In genomic region chr11:120261416-120262355, GRCm38 (mm10) we compare ENCODE assay signal across 8 mouse cellular contexts. TPM values are rescaled to one million over a fixed set of nuclear protein-coding genes. Genes with fewer than 3 reads are reported as not detected.
DNase-seq lines count a peak whose midpoint lies in the region; ATAC-seq and TF ChIP-seq lines count a peak whose summit lies in the region.

No protein-coding gene starts in this region.

- peak; percentile 49 for ATAC-seq in embryonic facial prominence, embryonic 11.5 days (replicated peaks; ENCODE audit: insufficient number of reproducible peaks, low FRiP score, low TSS enrichment, low read depth)
- ATAC-seq in granulocyte monocyte progenitor cell, adult 5-6 weeks (replicated peaks; ENCODE audit: poor library complexity, severe bottlenecking): peak; percentile 43
- ATAC-seq in intestine, postnatal 0 days: peak; percentile 60

- no peak overlapping the region for H3K4me3 ChIP-seq in embryonic facial prominence, embryonic 11.5 days (ENCODE audit: low read depth, low read length)
- no peak overlapping the region for H3K4me3 ChIP-seq in intestine, postnatal 0 days (ENCODE audit: low read depth, low read length)

- peaks cover 35% of the 10 kb centered on the region for H3K4me1 ChIP-seq in embryonic facial prominence, embryonic 11.5 days (ENCODE audit: control insufficient read depth, insufficient read depth, low read length)
- peaks cover 9% of the 10 kb centered on the region; the same call in 1 of the 2 replicates for H3K4me1 ChIP-seq in intestine, postnatal 0 days (replicated peaks; ENCODE audit: control insufficient read depth, insufficient read depth, low read length)

- peak; percentile 91 for DNase-seq in adrenal gland, adult 8-10 months
- peak; percentile 33 for DNase-seq in embryonic facial prominence, embryonic 11.5 days (ENCODE audit: low spot score)
- DNase-seq in left cerebral cortex, postnatal 14 days (ENCODE audit: low spot score in 2 of 2): peak; percentile 93 to 95
- peak; percentile 23 for DNase-seq in mesoderm, embryonic 11.5 days (ENCODE audit: low read depth, low spot score)
- DNase-seq in spleen, adult 18-20 months: peak; percentile 32 to 45
- DNase-seq in c-Kit-positive CD71-positive TER-119-positive erythroid progenitor cells, embryonic 14.5 days (ENCODE audit: low spot score): no peak

- H3K9me3 ChIP-seq in embryonic facial prominence, embryonic 11.5 days (replicated peaks; ENCODE audit: control insufficient read depth, low read length): no peaks in the 10 kb centered on the region
- no peaks in the 10 kb centered on the region for H3K9me3 ChIP-seq in intestine, postnatal 0 days (ENCODE audit: control insufficient read depth)

- H3K36me3 ChIP-seq in embryonic facial prominence, embryonic 11.5 days (replicated peaks; ENCODE audit: control insufficient read depth, insufficient read depth, low read depth, low read length): no peaks in the 10 kb centered on the region
- no peaks in the 10 kb centered on the region; the same call in 1 of the 2 replicates for H3K36me3 ChIP-seq in intestine, postnatal 0 days (ENCODE audit: control insufficient read depth, insufficient read depth)

- no peak overlapping the region for H3K4me2 ChIP-seq in embryonic facial prominence, embryonic 11.5 days (ENCODE audit: low read depth, low read length)
- no peak overlapping the region for H3K4me2 ChIP-seq in intestine, postnatal 0 days (replicated peaks; ENCODE audit: low read depth)

- intact Hi-C loops in left cerebral cortex, postnatal 14 days (cut with DNase I): no loop called here

- no peak overlapping the region for H3K9ac ChIP-seq in embryonic facial prominence, embryonic 11.5 days (replicated peaks; ENCODE audit: low read length)
- no peak overlapping the region for H3K9ac ChIP-seq in intestine, postnatal 0 days (ENCODE audit: low read depth, low read length)

- H3K27me3 ChIP-seq in embryonic facial prominence, embryonic 11.5 days (ENCODE audit: control insufficient read depth, insufficient read depth, low read length): no peaks in the 10 kb centered on the region
- H3K27me3 ChIP-seq in intestine, postnatal 0 days (replicated peaks; ENCODE audit: control insufficient read depth, insufficient read depth, low read length): no peaks in the 10 kb centered on the region

- 0 out of 2 replicates have a peak overlapping the region, but pooled peaks have one; percentile 59 for H3K27ac ChIP-seq in embryonic facial prominence, embryonic 11.5 days (replicated peaks; ENCODE audit: low read depth, low read length)
- H3K27ac ChIP-seq in intestine, postnatal 0 days (ENCODE audit: low read depth, low read length): no peak overlapping the region

- TF ChIP-seq CTCF in intestine, postnatal 0 days (IDR thresholded peaks at IDR 0.05; ENCODE audit: low read depth): no peak

- WGBS in embryonic facial prominence, embryonic 11.5 days: 46% methylated on average over 20 of the region's 20 CpGs
- WGBS in intestine, postnatal 0 days: 30% methylated on average over 20 of the region's 20 CpGs

RNA-seq across cellular contexts. Expression of gene Bahcc1, which starts 28.9 kb away (rescaled TPM):
- total RNA-seq in adrenal gland, adult 8-10 months (2022): 10 to 100 TPM; 16.6 to 24.5 (median 19.5) TPM
- 13.5 and 15.2 TPM in 2 replicates for polyA plus RNA-seq in embryonic facial prominence, embryonic 11.5 days (2014; fragmentation: Nextera tagmentation; extraction: Ambion mirVana)
- 22.5 and 22.9 TPM in 2 replicates for total RNA-seq in granulocyte monocyte progenitor cell, adult 5-6 weeks (2014; fragmentation: Nextera tagmentation)
- 4.7 and 5.9 TPM in 2 replicates for total RNA-seq in granulocyte monocyte progenitor cell, adult 5-6 weeks (2017)
- 3.1 and 4.2 TPM in 2 replicates for polyA plus RNA-seq in intestine, postnatal 0 days (2015; fragmentation: Nextera tagmentation; extraction: Ambion mirVana)
- 10 to 100 TPM; 16.4 to 17.6 TPM for total RNA-seq in left cerebral cortex, postnatal 14 days (2021)
